Mouse (Mus musculus): ENCODE data around the gene Sdk1. TPM values are rescaled to one million over a fixed set of nuclear protein-coding genes. Genes with fewer than 3 reads are reported as not detected.

The Sdk1 gene
- total RNA-seq (2014; rRNA removed) (11.8 and 13.6 TPM in 2 replicates), polyA plus RNA-seq (2015; fragmentation: Nextera tagmentation; extraction: Ambion mirVana) (1.1 and 1.5 TPM in 2 replicates)

GRCm38 (mm10) chr5:141240841-141241543, at the start of gene Sdk1:
Sdk1 (plus strand) TSS chr5:141241490.
- H3K4me1 ChIP-seq (ENCODE audit: insufficient read depth): peaks cover 10% of the 10 kb centered on the region
- H3K27me3 ChIP-seq (ENCODE audit: insufficient read depth, low read length): peaks cover 24% of the 10 kb centered on the region
- DNase-seq: peak; percentile 98
- TF ChIP-seq CTCF (IDR thresholded peaks at IDR 0.05; ENCODE audit: low read depth): peak; percentile 87
- H3K9ac ChIP-seq: peak within 1 kb of the TSS; percentile 58
- under 1% methylated on average over 42 of the region's 77 CpGs for WGBS
- ATAC-seq: peak; percentile 97
- H3K27ac ChIP-seq (ENCODE audit: low read depth, low read length): no peak within 1 kb of the TSS
- H3K4me2 ChIP-seq (ENCODE audit: low read depth): peak within 1 kb of the TSS; percentile 95
- no peaks in the 10 kb centered on the region for H3K9me3 ChIP-seq (ENCODE audit: low read length)
- H3K4me3 ChIP-seq (ENCODE audit: low read depth, low read length): peak within 1 kb of the TSS; percentile 72
- H3K36me3 ChIP-seq (ENCODE audit: insufficient read depth): no peaks in the 10 kb centered on the region

DNA sequence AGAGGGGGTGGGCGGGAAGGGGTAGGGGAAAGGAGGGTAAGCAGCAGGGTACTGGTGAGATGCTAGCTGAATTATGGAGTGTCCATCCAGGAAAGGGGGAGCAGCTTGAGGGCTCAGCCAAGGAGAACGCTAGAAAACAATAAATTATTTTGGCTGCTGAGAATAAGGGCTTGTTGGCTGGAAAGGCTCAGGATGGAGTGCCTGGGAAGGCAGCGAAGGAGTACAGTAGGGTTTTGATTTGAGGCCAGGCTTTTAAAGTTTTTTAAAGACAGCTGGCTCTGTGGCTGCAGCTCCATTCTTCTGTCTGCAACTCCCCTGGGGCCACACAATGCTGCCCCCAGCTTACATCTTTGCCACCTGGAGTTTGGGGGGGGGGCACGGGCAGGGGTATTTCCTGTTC, 44.0 kb upstream of the Sdk1 start:
- no peak overlapping the region for H3K4me3 ChIP-seq (ENCODE audit: low read depth, low read length)
- H3K9ac ChIP-seq: no peak overlapping the region
- TF ChIP-seq CTCF (IDR thresholded peaks at IDR 0.05; ENCODE audit: low read depth): no peak
- 26% methylated on average over 4 of the region's 4 CpGs for WGBS
- H3K27ac ChIP-seq (ENCODE audit: low read depth, low read length): no peak overlapping the region
- H3K9me3 ChIP-seq (ENCODE audit: low read length): no peaks in the 10 kb centered on the region
- peaks cover 6% of the 10 kb centered on the region; the same call in 1 of the 2 replicates for H3K4me1 ChIP-seq (ENCODE audit: insufficient read depth)
- H3K4me2 ChIP-seq (ENCODE audit: low read depth): no peak overlapping the region; the same call in 1 of the 2 replicates
- H3K27me3 ChIP-seq (ENCODE audit: insufficient read depth, low read length): no peaks in the 10 kb centered on the region
- ATAC-seq (peak; percentile 16; the same call in 1 of the 2 replicates), DNase-seq (no peak)
- H3K36me3 ChIP-seq (ENCODE audit: insufficient read depth): no peaks in the 10 kb centered on the region

GRCm38 (mm10) chr5:141202276-141203065, 38.8 kb upstream of the Sdk1 start:
- DNase-seq: no peak
- H3K27me3 ChIP-seq (ENCODE audit: insufficient read depth, low read length): no peaks in the 10 kb centered on the region
- WGBS: 75% methylated on average over 11 of the region's 11 CpGs
- no peak overlapping the region for H3K4me3 ChIP-seq (ENCODE audit: low read depth, low read length)
- no peaks in the 10 kb centered on the region for H3K9me3 ChIP-seq (ENCODE audit: low read length)
- H3K36me3 ChIP-seq (ENCODE audit: insufficient read depth): no peaks in the 10 kb centered on the region
- H3K9ac ChIP-seq: no peak overlapping the region
- no peak overlapping the region for H3K4me2 ChIP-seq (ENCODE audit: low read depth)
- no peak for ATAC-seq
- no peak overlapping the region for H3K27ac ChIP-seq (ENCODE audit: low read depth, low read length)
- peaks cover under 1% of the 10 kb centered on the region; the same call in 1 of the 2 replicates for H3K4me1 ChIP-seq (ENCODE audit: insufficient read depth)
- TF ChIP-seq CTCF (IDR thresholded peaks at IDR 0.05; ENCODE audit: low read depth): no peak

DNA sequence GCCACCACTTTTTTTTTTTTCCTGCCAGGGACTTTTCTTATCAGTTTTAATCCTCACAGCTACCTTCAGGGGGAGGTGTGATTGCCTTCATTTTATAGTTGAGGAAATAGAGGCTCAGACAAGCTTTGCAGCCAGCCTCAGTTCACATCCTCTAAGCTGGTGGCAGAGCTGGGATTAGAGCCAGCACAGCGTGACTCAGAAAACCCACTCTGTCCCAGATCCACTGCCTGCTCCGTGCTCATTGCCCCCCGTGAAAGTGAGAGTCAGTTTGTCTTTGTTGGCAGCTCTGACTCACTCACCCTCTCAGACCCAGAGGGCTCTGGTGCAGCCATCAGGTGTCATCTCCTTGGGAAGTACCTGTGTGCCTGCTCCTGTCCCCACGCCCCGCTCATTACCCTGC, 34.2 kb upstream of the Sdk1 start:
- 47% methylated on average over 5 of the region's 5 CpGs for WGBS
- H3K36me3 ChIP-seq (ENCODE audit: insufficient read depth): no peaks in the 10 kb centered on the region
- H3K9me3 ChIP-seq (ENCODE audit: low read length): 0 out of 2 replicates have a peak, but pooled peaks cover 3% of the 10 kb centered on the region
- H3K27ac ChIP-seq (ENCODE audit: low read depth, low read length): no peak overlapping the region
- H3K27me3 ChIP-seq (ENCODE audit: insufficient read depth, low read length): no peaks in the 10 kb centered on the region
- ATAC-seq (no peak), DNase-seq (no peak)
- TF ChIP-seq CTCF (IDR thresholded peaks at IDR 0.05; ENCODE audit: low read depth): no peak
- no peaks in the 10 kb centered on the region for H3K4me1 ChIP-seq (ENCODE audit: insufficient read depth)
- H3K4me3 ChIP-seq (ENCODE audit: low read depth, low read length): no peak overlapping the region
- no peak overlapping the region for H3K4me2 ChIP-seq (ENCODE audit: low read depth)
- no peak overlapping the region for H3K9ac ChIP-seq

GRCm38 (mm10) chr5:141225243-141225642, 16.0 kb upstream of the Sdk1 start:
- TF ChIP-seq CTCF (IDR thresholded peaks at IDR 0.05; ENCODE audit: low read depth): no peak
- H3K27me3 ChIP-seq (ENCODE audit: insufficient read depth, low read length): no peaks in the 10 kb centered on the region; the same call in 1 of the 2 replicates
- no peaks in the 10 kb centered on the region for H3K36me3 ChIP-seq (ENCODE audit: insufficient read depth)
- ATAC-seq (no peak), DNase-seq (no peak)
- no peak overlapping the region for H3K4me2 ChIP-seq (ENCODE audit: low read depth)
- H3K4me3 ChIP-seq (ENCODE audit: low read depth, low read length): no peak overlapping the region
- H3K9me3 ChIP-seq (ENCODE audit: low read length): no peaks in the 10 kb centered on the region
- WGBS: 86% methylated on average over 3 of the region's 3 CpGs
- H3K27ac ChIP-seq (ENCODE audit: low read depth, low read length): no peak overlapping the region
- no peaks in the 10 kb centered on the region for H3K4me1 ChIP-seq (ENCODE audit: insufficient read depth)
- no peak overlapping the region for H3K9ac ChIP-seq

DNA sequence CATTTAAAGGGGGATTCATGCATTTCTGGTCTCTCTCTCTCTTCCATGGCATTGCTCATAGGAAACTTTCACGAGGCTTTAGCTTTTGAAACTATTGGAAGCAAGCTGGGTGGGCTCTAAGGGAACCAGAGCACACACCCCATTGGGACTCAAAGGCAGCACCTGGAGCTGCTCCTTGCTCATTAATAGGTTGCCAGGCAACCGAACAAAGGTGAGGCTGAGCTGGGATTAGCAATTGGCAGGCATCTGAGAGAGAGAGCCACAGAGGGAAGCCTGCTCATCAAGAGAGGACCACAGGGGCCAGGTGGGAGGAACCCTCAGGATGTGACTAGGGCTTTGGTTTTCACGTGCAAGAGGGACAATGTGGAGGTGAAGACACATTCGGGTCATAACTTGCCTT, 7.0 kb upstream of the Sdk1 start:
- H3K4me3 ChIP-seq (ENCODE audit: low read depth, low read length): no peak overlapping the region
- H3K4me2 ChIP-seq (ENCODE audit: low read depth): no peak overlapping the region
- no peak overlapping the region for H3K9ac ChIP-seq
- H3K27ac ChIP-seq (ENCODE audit: low read depth, low read length): no peak overlapping the region
- H3K9me3 ChIP-seq (ENCODE audit: low read length): no peaks in the 10 kb centered on the region
- no peak for DNase-seq
- H3K4me1 ChIP-seq (ENCODE audit: insufficient read depth): no peaks in the 10 kb centered on the region
- TF ChIP-seq CTCF (IDR thresholded peaks at IDR 0.05; ENCODE audit: low read depth): no peak
- 11% methylated on average over 4 of the region's 4 CpGs for WGBS
- H3K36me3 ChIP-seq (ENCODE audit: insufficient read depth): no peaks in the 10 kb centered on the region
- no peak for ATAC-seq
- 0 out of 2 replicates have a peak, but pooled peaks cover under 1% of the 10 kb centered on the region for H3K27me3 ChIP-seq (ENCODE audit: insufficient read depth, low read length)

GRCm38 (mm10) chr5:141239401-141239800, 1.9 kb upstream of the Sdk1 start:
- no peak overlapping the region for H3K4me3 ChIP-seq (ENCODE audit: low read depth, low read length)
- no peak overlapping the region for H3K27ac ChIP-seq (ENCODE audit: low read depth, low read length)
- peaks cover 10% of the 10 kb centered on the region for H3K4me1 ChIP-seq (ENCODE audit: insufficient read depth)
- peaks cover 24% of the 10 kb centered on the region for H3K27me3 ChIP-seq (ENCODE audit: insufficient read depth, low read length)
- DNase-seq: no peak
- H3K4me2 ChIP-seq (ENCODE audit: low read depth): no peak overlapping the region
- no peak overlapping the region for H3K9ac ChIP-seq
- no peak for ATAC-seq
- TF ChIP-seq CTCF (IDR thresholded peaks at IDR 0.05; ENCODE audit: low read depth): no peak
- H3K36me3 ChIP-seq (ENCODE audit: insufficient read depth): no peaks in the 10 kb centered on the region
- no peaks in the 10 kb centered on the region for H3K9me3 ChIP-seq (ENCODE audit: low read length)
- WGBS: 30% methylated on average over 5 of the region's 5 CpGs

Measured in forebrain, postnatal 0 days (tissue).